Mouse (Mus musculus): Measurements from ENCODE around the gene Afap1l2. TPM values are rescaled to one million over a fixed set of nuclear protein-coding genes. Genes with fewer than 3 reads are reported as not detected.

The Afap1l2 gene
- polyA plus RNA-seq, 1 experiment, result 2.3 TPM

DNA sequence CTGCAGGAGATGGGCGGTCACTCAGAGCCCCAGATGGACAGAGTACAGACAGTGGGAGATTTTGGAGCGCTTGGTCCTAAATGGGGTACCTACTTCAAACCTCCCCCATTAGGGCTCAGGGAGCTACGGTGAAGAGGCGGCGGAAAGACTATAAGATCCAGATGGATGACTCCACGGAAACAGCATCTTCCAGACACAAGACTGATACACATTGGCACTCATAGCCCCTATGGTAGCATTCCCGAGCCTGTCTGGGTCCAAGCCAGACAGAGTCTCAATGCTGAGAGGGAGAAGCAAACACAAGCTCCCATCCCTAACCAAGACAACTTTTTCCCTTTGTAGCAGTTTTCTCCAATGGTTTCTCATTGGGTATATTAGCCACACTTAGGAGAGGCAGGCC is 57.2 kb downstream of the Afap1l2 start:
- Histone ChIP-seq H3K27me3 (ENCODE audit: control insufficient read depth, insufficient read depth, low read length) (no peaks in the 10 kb centered on the region), H3K4me3 (ENCODE audit: low read depth, low read length) (no peak overlapping the region), H3K27ac (ENCODE audit: insufficient read depth, low read depth, low read length) (no peak overlapping the region), H3K4me1 (ENCODE audit: control insufficient read depth, insufficient read depth, insufficient read length, low read length) (peaks cover 3% of the 10 kb centered on the region; the same call in 1 of the 2 replicates), H3K36me3 (ENCODE audit: control insufficient read depth, insufficient read depth, low read length) (no peaks in the 10 kb centered on the region)
- 93% methylated on average over 7 of the region's 7 CpGs for WGBS
- TF ChIP-seq POLR2A (IDR thresholded peaks at IDR 0.05; ENCODE audit: low read depth, low read length) (no peak), CTCF (IDR thresholded peaks at IDR 0.05; ENCODE audit: extremely low read depth, insufficient read length, insufficient replicate concordance, low read depth, low read length) (no peak)

DNA sequence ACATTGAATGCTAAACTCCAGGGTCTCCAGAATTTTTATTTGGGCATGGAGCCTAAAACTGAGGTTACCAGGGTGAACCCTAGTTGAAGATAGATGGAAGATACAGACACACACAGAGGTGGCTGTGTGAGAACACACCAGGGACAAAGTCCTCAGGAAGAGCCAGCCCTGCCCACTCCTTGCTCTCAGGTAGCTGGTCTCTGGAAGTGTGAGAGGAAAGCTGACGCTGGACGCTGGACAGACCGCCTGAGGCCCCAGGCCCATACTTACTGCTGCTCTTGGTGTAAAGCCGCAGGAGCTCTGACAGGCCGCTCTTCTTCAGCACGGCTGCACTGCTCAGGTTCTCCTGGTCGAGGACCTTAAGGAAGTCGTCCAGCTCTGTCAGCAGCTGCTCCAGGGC is 58.2 kb downstream of the Afap1l2 start:
- 57% methylated on average over 8 of the region's 8 CpGs for WGBS
- H3K4me1 ChIP-seq (ENCODE audit: control insufficient read depth, insufficient read depth, insufficient read length, low read length), result peaks cover 3% of the 10 kb centered on the region; the same call in 1 of the 2 replicates
- H3K27me3 ChIP-seq (ENCODE audit: control insufficient read depth, insufficient read depth, low read length), result no peaks in the 10 kb centered on the region
- H3K4me3 ChIP-seq (ENCODE audit: low read depth, low read length), result no peak overlapping the region
- no peaks in the 10 kb centered on the region for H3K36me3 ChIP-seq (ENCODE audit: control insufficient read depth, insufficient read depth, low read length)
- no peak overlapping the region for H3K27ac ChIP-seq (ENCODE audit: insufficient read depth, low read depth, low read length)
- TF ChIP-seq POLR2A (IDR thresholded peaks at IDR 0.05; ENCODE audit: low read depth, low read length), result no peak
- TF ChIP-seq CTCF (IDR thresholded peaks at IDR 0.05; ENCODE audit: extremely low read depth, insufficient read length, insufficient replicate concordance, low read depth, low read length), result no peak

DNA sequence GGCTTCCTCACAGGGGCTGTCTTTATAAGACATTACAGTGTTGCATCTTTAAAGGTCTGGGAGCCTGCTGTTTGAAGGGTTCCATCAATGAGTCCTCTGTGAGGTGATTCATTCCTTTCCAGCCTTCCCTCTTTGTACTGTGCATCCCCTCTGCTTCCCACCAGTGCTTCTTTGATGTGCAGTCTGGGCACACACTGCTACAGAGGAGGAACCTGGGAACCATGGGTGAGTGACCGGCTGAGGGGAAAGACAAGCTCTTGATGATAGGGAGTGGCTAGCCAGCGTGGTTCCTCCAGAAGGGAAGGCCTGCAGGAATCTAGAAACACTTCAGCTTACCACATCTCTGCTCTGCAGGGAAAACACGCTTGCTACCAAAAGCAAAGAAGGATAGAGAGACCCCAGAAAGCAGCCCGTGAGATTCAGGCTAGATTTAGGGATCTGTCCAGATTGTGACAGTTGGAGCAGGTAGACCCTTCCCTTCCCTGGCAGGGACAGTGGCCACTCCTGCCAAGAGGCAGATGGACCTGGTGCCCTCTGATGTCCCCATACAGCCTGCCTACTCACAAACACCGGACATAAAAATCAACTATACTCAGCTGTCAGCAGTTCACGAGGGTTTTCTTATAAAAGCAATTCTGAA is 59.9 kb downstream of the Afap1l2 start:
- H3K36me3 ChIP-seq (ENCODE audit: control insufficient read depth, insufficient read depth, low read length), result no peaks in the 10 kb centered on the region
- H3K4me3 ChIP-seq (ENCODE audit: low read depth, low read length), result no peak overlapping the region
- 73% methylated on average over 6 of the region's 6 CpGs for WGBS
- no peak overlapping the region for H3K27ac ChIP-seq (ENCODE audit: insufficient read depth, low read depth, low read length)
- TF ChIP-seq CTCF (IDR thresholded peaks at IDR 0.05; ENCODE audit: extremely low read depth, insufficient read length, insufficient replicate concordance, low read depth, low read length) (no peak), POLR2A (IDR thresholded peaks at IDR 0.05; ENCODE audit: low read depth, low read length) (no peak)
- H3K27me3 ChIP-seq (ENCODE audit: control insufficient read depth, insufficient read depth, low read length), result no peaks in the 10 kb centered on the region
- H3K4me1 ChIP-seq (ENCODE audit: control insufficient read depth, insufficient read depth, insufficient read length, low read length), result peaks cover 3% of the 10 kb centered on the region; the same call in 1 of the 2 replicates

DNA sequence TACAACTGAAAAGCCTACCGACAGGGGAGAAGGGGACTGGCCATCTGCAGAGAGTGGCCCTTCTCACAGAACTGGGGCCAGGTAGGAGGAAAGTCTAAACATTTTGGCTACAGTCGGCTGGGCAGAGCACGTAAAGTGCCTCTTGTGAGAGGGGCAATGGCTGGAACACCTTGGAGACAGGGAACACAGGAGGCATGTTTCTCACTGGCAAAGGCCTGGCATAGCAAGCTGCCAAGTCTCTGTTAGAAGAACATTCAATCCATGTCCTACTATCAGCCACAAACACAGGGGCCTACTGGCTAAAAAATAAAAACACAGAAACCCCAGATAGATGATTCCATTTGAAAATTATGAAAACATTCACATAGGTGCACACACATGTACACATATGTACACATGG is 61.3 kb downstream of the Afap1l2 start:
- 80% methylated on average over 3 of the region's 3 CpGs for WGBS
- H3K4me1 ChIP-seq (ENCODE audit: control insufficient read depth, insufficient read depth, insufficient read length, low read length), result peaks cover 3% of the 10 kb centered on the region; the same call in 1 of the 2 replicates
- H3K4me3 ChIP-seq (ENCODE audit: low read depth, low read length), result no peak overlapping the region
- H3K27ac ChIP-seq (ENCODE audit: insufficient read depth, low read depth, low read length), result no peak overlapping the region
- H3K36me3 ChIP-seq (ENCODE audit: control insufficient read depth, insufficient read depth, low read length), result no peaks in the 10 kb centered on the region
- TF ChIP-seq POLR2A (IDR thresholded peaks at IDR 0.05; ENCODE audit: low read depth, low read length) (no peak), CTCF (IDR thresholded peaks at IDR 0.05; ENCODE audit: extremely low read depth, insufficient read length, insufficient replicate concordance, low read depth, low read length) (no peak)
- no peaks in the 10 kb centered on the region for H3K27me3 ChIP-seq (ENCODE audit: control insufficient read depth, insufficient read depth, low read length)

DNA sequence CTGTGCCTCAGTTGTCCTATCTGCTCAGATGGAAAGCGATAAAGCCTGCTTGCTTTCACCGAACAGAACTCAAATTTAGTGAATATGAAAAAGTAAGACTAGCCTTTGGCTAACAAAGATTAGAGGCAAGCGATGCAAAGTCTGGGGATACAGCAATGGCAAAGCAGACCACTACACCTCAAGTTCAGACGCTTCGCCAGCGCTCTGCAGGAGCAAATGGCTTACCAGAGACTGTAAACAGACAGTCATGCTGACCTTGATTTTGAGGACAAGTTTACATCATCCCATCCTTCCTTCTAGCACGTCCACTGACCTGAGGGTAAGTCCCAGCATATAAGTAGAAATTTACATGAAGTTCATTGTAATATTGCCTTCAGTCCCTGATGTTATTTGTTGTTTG is 61.8 kb downstream of the Afap1l2 start:
- TF ChIP-seq CTCF (IDR thresholded peaks at IDR 0.05; ENCODE audit: extremely low read depth, insufficient read length, insufficient replicate concordance, low read depth, low read length) (no peak), POLR2A (IDR thresholded peaks at IDR 0.05; ENCODE audit: low read depth, low read length) (no peak)
- WGBS, result 90% methylated on average over 7 of the region's 7 CpGs
- Histone ChIP-seq H3K27ac (ENCODE audit: insufficient read depth, low read depth, low read length) (no peak overlapping the region), H3K4me1 (ENCODE audit: control insufficient read depth, insufficient read depth, insufficient read length, low read length) (peaks cover 3% of the 10 kb centered on the region; the same call in 1 of the 2 replicates), H3K27me3 (ENCODE audit: control insufficient read depth, insufficient read depth, low read length) (no peaks in the 10 kb centered on the region), H3K36me3 (ENCODE audit: control insufficient read depth, insufficient read depth, low read length) (no peaks in the 10 kb centered on the region), H3K4me3 (ENCODE audit: low read depth, low read length) (no peak overlapping the region)

DNA sequence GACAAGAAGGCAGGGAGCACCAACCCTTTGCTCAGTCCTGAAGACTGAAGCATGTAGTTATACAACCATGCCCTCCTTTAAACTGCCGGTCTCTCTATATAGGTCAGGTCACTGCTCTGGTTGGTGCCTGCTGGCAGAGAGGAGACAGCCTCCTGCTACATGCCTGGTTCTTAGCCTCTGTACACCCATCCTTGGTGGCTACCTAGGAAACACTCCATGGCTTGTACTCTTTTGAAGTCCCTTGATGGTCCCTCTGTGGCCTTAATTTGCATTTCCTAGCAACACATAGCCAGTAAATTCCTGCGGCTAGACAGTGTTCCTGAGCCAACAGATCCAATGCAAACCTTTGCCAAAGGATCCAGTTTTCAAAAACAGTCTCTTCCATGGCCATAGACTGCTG is 62.4 kb downstream of the Afap1l2 start:
- no peak overlapping the region for H3K4me3 ChIP-seq (ENCODE audit: low read depth, low read length)
- TF ChIP-seq POLR2A (IDR thresholded peaks at IDR 0.05; ENCODE audit: low read depth, low read length) (no peak), CTCF (IDR thresholded peaks at IDR 0.05; ENCODE audit: extremely low read depth, insufficient read length, insufficient replicate concordance, low read depth, low read length) (no peak)
- no peaks in the 10 kb centered on the region for H3K36me3 ChIP-seq (ENCODE audit: control insufficient read depth, insufficient read depth, low read length)
- WGBS, result 88% methylated on average over 2 of the region's 2 CpGs
- H3K27ac ChIP-seq (ENCODE audit: insufficient read depth, low read depth, low read length), result no peak overlapping the region
- no peaks in the 10 kb centered on the region for H3K27me3 ChIP-seq (ENCODE audit: control insufficient read depth, insufficient read depth, low read length)
- H3K4me1 ChIP-seq (ENCODE audit: control insufficient read depth, insufficient read depth, insufficient read length, low read length), result peaks cover 3% of the 10 kb centered on the region; the same call in 1 of the 2 replicates

DNA sequence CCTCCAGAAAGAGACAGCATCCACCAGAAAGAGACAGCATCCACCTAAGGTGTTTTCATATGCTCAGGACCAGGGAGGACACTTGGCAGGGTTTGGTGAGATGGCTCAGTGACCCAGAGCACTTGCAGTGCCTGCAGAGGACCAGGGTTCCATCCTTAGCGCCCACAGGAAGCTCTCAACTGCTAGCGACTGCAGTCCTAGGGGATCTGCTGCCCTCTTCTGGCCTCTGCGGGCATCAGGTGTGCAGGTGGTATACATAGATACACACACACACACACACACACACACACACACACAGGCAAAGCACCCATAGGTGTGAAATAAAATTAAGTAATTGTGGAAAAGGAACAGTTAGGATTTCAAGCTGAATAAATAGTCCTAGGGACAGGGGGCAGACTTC is 63.2 kb downstream of the Afap1l2 start:
- Histone ChIP-seq H3K27ac (ENCODE audit: insufficient read depth, low read depth, low read length) (no peak overlapping the region), H3K27me3 (ENCODE audit: control insufficient read depth, insufficient read depth, low read length) (no peaks in the 10 kb centered on the region)
- WGBS, result 98% methylated on average over 3 of the region's 3 CpGs

More for the DNA sequence above, 63.2 kb downstream of the Afap1l2 start:
- H3K4me3 ChIP-seq (ENCODE audit: low read depth, low read length), result no peak overlapping the region
- no peak for TF ChIP-seq POLR2A (IDR thresholded peaks at IDR 0.05; ENCODE audit: low read depth, low read length)
- TF ChIP-seq CTCF (IDR thresholded peaks at IDR 0.05; ENCODE audit: extremely low read depth, insufficient read length, insufficient replicate concordance, low read depth, low read length), result no peak
- H3K4me1 ChIP-seq (ENCODE audit: control insufficient read depth, insufficient read depth, insufficient read length, low read length), result no peaks in the 10 kb centered on the region; the same call in 1 of the 2 replicates
- H3K36me3 ChIP-seq (ENCODE audit: control insufficient read depth, insufficient read depth, low read length), result no peaks in the 10 kb centered on the region

All from small intestine, adult 2 months (tissue).